Mouse (Mus musculus): ENCODE measurements at regions not wholly inside any gene's neighbourhood (a gene's known extent, or its start where the extent isn't known, plus 50 kb on each side); places are given as distances from the start of the nearest gene placed in this dataset.

DNA sequence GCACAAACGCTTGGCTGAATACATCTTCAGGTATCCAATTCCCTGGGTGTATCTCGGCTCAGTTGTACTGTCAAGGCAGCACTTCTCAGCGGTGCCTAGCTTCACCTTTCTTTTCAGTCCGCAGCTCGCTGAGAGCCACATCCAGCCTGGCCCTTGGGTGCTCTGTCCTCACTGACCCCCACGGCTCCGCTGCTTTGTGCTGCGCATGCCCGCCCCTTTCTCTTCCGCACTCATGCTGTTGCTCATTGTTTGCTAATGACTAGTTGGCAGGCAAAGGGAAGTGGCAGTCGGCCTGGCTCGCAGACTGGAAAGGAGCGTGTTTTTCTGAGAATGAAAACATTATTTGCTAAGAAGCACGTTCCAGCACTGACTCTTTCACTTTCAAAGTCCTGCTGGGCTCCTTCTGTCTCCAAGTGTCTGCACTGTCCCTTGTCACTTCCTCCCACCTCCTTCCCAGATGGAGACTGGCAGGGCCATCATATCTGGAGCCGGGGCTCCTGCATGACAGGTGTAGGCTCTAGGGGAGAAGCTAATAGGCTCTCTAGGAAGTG, 146.7 kb upstream of the Kif2a start:
- peak; percentile 54 for DNase-seq (ENCODE audit: low spot score)

DNA sequence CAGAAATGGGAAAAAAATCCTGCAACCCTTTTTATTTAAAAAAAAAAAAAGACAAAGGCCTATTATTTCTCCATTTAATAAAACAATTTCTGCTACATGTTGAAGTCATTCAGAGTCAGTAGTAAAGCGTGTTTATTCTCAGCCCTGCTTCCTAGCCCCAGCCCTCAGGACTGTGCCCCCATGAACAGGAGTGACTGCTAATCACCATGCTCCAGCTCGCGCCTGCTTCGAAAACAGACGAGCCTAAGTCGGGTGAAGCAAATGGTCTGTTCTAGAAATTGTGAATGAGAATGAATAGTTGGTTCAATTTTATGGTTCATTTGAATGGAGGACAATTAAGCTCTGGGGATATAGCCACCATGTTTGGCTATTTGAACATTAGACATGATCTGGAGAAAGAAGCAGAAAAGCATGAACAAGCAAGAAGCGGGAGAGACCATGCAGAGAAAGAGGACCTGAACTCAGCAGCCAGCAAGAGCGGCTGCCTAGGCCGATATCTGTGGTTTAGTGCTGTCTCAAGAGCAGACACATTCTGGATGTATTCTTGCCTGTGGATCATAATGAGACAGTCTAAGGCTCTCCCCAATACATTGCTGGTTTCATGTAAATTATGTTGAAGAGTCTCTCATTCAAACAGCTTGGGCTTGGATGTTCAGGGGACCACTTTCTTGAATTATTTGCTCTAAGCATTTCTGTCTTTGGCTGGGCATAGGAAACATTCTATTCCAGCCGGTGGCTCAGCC, 146.1 kb upstream of the Kif2a start:
- DNase-seq (ENCODE audit: low spot score) = no peak

DNA sequence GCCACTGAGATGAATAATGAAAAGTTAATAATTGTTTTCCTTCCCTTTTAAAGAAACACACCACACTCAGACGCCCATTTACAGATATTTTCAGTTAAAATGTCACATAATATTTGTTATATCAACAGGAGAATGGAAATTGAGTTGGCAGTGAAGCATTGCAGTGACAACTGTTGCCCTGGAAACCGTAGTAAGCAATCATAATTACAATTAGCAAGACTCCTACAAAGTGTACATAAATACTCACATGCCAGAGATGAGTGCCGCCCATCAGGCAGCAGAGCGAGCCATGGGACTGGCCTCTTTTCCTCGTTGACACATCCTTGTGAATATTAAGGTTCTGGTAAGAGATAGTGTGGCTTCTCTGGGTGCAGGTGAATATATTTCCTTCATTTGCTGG, 129.6 kb upstream of the Kif2a start:
- no peak for DNase-seq (ENCODE audit: low spot score)

DNA sequence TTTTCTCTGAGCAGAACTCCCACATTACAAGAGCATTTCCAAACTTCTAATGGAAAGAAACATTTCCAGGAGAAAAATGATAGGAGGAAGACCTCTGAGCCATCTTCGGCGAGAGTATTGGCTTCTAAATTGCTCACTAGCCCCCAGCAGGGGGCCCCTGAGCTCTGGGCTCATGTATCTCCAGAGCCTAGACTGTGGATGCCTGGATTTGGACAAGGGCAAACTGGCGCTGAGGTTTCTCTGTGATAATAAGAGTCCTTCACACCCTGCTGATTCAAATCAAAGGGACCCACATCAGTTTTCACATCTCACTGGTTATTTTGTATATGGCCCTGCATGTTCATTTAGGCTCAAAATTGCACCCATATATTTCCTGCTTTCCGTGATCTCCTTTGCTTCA, 119.3 kb upstream of the Kif2a start:
- no peak for DNase-seq (ENCODE audit: low spot score)

DNA sequence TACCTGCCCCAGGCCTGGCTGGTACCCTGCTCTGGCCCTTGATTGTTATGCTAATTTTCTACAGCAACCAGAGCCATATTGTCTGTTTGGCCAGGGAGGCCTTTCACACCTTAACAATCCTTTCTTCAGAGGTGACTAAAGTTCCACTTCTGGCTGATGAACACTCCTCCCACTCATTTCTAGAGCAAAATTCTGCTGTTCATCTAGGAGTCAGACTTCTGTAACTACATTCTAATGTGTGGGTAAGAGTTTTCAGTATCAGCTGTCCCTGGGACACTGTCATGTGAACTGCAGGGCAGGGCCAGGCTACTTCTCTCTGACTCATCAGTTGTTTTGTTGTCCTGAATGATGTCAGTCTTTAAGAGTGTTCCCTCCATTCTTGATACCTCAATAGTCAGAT, 112.2 kb upstream of the Kif2a start:
- DNase-seq (ENCODE audit: low spot score) = no peak

DNA sequence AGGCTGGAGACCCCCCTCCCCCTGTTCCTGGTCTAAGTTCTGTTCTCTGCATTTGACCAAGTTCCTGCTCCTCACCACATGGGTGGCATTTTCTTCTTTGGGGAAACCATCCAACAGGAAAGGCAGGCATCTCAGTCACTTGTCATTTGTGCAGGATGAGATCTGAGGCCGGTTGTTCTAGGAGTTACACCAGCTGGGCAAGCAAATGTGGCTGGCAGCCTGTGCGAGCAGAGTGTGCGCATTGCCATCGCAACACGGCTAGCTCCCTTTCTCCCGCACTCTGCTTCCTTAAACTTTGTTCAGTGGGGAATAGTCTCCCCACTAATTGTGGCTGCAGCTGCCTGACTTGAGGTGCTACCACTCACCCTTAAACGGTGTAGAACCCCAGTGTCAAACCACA, 104.7 kb upstream of the Kif2a start:
- peak; percentile 68 for DNase-seq (ENCODE audit: low spot score)

DNA sequence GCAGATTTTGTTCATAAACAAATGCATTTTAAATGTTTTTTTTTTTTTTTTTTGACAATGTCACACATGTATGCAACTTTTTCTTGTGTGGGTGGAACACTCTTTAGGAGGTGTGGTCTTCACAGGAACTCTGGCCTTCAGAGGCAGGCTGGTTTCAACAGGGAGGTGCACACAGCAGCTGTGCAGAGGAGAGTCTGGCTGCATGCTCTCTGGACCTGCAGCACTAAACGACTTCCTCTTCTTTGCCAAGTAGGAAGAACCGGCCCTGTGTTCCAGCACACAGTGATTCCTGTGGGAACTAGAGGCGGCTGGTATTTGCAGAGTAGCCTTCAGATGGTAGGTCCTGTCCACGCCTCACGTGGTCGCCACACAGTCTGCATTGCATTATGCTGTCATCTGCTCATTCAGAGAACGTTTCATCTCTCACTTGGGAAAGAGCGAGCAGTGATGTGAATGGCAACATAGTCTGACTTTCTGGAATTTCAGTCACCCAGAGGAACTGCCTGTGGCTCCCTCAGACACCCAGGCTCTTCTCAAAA, 102.3 kb upstream of the Kif2a start:
- no peak for DNase-seq (ENCODE audit: low spot score)

DNA sequence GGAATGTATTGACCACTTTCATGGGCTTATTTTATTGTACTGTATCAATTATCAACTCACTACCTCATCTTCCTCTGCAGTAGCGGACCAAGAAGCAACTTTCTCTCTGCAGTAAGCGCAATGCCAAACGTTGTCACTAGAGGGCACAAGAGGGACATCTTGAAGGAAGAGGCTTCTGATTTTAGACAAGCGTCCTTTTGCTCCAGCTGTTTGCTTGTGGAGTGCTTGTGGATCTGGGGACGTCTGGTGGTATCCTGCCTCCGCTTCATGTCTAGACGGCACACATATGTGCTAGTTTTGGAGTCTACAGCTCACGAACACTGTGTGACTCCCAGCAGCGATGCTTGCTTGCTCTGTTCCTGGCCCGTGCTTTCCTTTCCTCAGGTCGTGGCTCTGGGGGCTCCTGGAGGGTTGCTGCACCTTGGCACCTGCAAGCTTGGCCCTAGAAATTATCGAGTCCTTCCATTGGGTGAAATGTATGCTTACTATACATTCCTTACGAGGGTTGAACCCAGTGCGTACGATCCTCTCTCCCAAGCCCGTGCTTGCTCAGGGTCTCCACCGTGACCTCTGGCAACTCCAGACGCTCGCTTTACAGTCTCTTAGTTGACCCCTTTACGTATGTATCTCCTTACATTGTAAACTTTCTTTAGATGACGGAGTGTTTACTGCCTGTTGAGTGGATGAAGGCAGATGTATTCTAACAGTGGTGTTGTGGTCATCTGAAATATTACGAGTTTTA, 92.2 kb upstream of the Kif2a start:
- DNase-seq (ENCODE audit: low spot score) = peak; percentile 90

DNA sequence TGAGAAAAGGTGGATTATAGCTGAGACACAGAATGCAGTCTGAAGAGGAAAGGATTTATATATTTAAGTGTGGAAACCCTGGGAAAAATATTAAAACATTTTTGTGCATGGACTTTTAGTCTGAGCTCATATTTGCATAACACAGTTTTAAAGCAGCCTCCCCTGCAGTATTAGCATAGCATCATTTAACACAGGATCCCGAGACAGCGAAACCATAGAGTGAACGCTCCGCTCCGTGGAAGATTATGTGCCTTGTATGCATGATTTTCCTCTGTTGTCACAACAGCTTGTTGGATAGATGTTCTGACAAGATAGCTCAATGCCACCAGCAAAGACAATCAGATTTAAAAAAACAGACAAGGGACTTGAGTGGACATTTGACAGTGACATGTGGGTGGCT, 86.1 kb upstream of the Kif2a start:
- DNase-seq (ENCODE audit: low spot score) = no peak

DNA sequence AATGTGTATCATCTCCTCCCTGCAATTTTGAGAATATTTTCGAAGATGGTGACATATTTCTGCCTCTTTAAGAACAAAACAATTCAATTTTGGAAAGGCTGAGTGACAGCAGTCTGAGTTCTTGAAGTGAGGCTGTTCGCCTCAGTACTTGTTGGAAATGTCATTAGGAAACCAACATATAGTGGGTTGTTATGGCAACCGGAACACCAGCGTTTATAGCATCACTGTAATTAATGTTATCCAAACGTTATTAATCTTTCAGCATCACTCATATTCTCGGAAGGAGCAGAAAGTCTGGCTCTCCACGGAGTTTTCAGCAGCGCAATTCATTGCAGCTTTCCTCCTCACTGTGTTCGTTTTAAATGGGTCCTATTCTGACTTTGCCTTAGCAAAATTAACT, 85.6 kb upstream of the Kif2a start:
- no peak for DNase-seq (ENCODE audit: low spot score)

DNA sequence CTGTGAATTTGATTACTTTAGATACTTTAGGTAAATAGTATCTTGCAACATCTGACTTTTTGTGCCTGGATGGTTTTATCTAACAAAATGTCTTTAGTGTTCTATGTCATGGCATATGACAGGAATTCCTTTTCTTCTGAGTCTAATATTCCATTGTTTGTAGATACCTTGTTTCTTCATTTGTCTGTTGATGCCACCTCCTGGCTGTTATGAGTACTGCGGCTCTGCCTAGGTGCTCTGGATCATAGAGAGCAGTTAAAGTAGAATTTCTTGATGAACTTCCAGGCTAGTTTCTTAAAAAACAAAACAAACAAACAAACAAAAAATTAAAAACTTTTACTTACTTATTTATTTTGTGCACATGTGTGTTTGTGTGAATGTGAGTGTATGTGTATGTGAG, 83.6 kb upstream of the Kif2a start:
- DNase-seq (ENCODE audit: low spot score) = peak; percentile 59

DNA sequence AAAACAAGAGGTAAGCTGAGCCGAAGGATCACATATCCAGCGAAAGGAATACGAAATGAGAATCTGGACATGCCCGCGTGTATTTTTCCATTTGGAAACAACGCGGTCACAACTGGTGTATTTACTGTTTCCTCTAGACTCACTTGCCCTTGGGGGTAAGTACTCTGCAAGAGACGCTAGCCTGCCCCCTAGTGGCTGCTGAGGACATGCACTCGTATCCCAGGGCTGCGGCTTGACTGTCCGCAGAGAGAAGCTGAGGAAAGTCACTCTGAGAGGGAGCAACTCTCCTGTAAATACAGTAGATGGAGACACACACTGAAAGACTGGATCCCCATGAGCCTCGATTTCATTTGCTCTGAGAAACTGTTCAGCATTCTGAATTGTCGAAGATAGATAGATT, 79.7 kb upstream of the Kif2a start:
- peak; percentile 83 for DNase-seq (ENCODE audit: low spot score)

DNA sequence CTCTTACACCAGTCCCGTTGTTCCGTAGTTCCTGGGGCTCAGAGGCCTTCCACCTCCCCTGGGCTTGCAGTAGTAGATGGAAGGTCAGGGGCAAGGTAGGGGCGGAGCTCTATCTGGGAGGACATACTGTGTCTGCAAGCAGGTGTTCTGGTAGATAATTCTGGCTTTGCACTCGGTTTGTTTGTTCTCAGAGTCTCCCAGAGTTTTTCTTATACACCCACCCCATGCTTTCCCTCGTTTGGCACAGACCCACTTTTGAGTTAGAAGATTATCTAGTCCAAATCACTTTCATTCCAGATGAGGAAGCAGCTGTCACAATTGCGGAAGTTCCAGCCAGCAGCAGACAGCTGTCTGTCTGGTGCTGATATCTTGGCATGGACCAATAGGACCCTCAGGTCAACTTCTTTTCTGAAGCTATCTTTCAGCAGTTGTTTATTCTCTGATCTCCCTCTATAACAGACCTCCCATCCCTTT, 79.0 kb upstream of the Kif2a start:
- no peak for DNase-seq (ENCODE audit: low spot score)

DNA sequence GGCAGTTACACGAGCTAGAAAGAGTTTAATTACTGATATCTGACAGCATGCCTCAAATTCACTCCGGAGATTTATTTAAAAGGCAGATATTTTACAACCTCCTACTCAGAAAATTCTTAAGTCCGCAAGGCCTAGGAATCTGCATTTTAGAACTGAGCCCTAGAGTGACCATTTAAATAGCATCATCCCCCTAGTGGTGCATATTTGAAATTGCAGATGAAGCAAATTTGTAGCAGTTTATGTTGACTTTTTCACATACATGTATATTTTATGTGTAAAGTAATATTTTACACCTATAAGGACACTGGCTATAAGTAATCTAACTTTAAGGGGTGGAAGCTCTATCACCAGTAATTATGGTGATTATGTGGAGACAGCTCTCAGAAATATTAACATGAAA, 78.2 kb upstream of the Kif2a start:
- no peak for DNase-seq (ENCODE audit: low spot score)

DNA sequence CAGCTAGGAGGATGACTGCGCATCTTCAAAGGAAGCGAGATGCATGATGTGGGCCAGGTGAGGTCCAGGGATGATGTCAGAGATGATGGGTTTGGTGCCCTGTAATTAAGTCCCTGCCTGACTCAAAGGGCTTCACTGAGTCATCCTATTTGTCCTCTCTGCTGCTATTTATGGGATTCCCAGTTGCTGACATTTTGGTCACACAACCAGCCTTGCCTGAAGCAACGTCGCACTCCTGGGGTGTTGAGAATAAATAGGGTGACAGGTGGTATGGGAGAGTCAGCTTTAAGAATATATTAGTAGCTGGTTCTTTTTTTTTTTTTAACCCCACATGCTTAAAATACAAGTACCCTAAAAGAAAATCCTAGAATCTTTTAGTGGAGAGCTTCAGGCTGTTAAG, 75.1 kb upstream of the Kif2a start:
- DNase-seq (ENCODE audit: low spot score) = no peak

DNA sequence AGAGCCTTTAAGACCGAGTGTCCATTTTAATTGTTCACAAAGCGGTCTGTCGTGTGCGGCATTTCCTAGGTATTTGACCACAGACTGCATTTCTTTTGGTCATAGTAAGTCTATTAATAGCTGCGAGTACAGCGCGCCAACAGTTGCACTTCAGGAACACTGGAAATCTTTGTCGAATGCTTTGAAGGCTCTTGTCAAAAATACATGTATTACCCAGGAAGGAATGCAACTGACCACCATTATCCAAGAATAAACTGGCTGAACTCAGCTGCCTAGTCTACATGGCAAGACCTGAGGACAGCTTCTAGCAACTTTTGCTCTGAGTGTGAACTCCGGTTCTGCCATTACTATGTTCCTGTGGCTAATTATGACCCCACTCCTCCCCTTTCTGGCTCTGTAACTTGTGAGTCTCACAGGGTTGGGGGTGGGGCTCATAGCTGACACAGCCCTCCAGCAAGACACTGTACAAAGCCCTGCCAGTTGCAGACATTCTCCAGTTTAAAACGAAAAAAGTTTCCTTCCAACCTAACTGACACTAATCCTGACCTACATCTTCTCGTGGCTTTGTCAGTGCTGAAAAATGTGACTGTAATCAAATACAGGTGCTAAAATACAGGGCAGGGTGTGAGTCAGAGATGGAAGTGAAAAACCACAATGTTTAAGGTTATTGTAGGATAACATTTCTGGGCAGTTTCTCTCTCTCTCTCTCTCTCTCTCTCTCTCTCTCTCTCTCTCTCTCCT, 73.2 kb upstream of the Kif2a start:
- no peak for DNase-seq (ENCODE audit: low spot score)

DNA sequence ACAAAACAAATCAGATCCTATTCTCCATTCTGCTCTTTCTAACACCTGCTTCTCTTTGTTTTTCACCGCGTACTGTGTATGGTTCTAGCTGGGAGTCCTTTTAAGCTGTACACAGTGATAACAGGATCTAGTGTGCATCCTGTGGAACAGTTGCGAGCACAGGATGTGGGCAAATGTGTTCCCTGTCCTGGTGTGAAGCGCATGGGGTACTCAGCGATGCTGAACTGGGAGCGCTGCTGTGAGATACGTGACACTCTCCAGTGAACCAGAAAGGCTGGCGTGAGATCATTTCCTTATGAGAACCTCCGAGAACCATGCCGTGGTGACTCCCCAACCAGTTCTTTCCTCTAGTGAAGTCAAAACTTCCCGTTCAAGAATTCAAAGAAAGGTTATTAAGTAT, 72.6 kb upstream of the Kif2a start:
- no peak for DNase-seq (ENCODE audit: low spot score)

DNA sequence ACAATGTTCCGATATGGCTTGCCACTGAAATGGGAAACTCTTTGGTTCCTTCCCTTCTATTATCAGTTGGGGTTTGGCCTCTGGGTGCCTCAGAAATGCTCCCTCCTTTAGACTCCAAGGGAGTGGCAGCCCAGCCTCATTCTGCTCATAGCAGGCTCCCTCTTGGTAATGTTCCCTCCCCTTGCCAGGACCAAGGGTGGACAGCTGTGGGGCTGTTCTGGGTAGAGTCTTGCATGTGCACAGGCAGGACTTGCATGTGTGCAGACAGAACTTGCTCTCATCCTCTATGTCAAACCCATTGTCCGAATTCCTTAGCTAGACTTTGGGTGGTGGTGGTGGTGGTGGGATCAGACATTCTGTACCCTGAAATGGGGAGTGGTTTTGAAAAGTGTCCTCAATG, 71.8 kb upstream of the Kif2a start:
- no peak for DNase-seq (ENCODE audit: low spot score)

DNA sequence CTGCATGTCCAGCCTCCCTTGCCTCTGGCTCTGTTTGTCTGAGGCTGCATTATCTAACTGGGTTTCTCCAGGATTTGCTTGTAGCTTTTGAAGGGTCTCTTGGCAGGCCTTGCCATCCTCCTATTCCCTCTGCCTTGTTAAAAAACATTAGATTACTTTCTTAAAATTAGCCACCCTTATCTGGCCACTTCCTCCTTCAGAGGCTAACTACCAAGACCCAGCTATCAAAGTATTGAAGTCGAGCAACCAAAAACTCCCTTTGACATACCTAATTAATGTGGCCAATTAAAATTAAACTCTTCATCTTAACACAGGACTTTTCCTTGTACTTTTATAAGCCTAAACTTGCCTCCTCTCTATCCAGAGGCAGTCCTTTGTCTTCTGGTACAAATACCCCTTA, 66.3 kb upstream of the Kif2a start:
- DNase-seq (ENCODE audit: low spot score) = no peak

DNA sequence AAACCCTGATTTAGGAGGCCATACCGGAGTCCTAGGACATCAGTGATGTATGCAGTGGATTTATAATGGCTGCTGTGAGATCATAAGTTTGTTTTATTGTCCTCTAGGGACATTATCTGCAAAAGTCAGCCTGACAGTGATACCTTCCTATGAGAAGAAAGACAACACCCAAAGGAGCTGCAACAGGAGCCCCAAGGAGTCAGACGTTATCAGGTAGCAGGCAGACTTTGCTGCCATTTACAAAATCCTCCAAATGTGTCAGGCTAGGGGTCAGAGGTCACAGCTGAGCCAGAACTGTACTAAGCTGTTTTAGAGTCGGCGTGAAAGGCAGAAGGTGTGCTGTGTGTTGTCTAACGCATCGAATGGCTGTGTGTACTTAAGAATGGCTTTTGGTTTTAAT, 65.4 kb upstream of the Kif2a start:
- no peak for DNase-seq (ENCODE audit: low spot score)

DNA sequence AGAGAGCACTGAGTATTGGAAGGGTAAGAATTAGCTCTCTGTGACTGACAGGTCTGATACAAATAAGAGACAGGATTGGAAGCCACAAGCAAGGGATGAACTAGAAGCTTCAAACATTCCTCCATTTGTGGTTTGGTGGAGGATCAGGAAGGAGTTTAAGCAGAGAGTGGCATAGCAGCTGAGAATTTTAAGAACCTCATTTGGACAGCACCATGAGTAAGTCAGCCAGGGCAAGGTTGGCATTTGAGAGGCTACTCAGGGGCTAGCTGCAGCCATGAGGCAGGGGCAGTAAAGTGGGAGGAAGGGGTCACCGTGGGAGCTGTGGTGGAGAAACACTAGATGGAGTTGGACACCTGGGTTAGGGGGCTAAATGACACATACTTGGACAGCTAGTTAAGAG, 56.2 kb upstream of the Kif2a start:
- DNase-seq (ENCODE audit: low spot score) = no peak

DNA sequence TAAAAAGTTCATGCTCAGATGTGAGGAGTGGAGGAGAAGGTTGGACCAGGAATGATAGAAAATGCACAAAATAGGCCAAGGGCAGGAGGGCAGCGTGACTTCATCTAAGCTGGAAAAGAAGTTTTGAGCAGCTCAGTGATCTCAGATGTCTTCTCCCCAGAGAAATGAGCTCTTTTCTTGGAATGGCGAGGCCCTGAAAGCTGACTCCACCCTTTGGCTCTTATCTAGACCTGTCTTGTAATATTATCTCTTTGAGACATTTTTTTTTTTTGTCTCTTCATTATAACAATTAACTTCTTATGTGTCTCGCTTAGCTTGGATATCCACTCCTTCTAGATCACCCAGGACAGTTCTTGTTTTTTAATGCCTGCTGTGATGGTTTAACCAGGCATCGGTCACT, 53.0 kb upstream of the Kif2a start:
- no peak for DNase-seq (ENCODE audit: low spot score)
